Mouse (Mus musculus): Measurements from ENCODE around the gene Dusp12.

Gene Dusp12

DNA sequence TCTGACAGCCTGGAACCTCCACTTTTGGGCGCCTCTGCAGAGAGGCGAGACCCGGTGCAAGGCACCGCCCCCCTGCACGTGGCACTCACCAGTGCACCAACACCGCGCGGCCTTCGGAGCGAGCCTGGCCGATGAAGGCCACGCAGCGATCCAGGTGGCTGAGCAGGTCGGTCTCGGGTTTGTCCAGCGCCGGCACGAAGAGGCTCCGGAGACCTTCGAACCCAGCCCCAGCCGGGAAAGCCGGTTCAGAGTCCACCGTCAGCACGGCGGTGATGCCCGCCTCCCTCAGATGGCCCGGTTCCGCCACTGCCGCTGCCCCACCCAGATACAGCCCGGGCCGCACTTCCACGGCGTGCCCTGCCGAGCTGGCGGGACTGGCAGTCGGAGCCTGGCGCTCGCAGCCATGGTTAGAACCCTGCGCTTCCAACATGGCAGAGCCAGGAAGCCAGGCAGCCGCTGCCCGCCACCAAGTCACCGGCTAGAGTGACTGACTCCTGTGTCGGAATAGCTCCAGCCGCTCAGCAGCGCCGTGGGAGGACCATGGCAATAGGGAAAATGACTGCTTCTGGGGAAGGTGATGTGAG lies at the start of gene Dusp12, which contains the start of gene Gm26620:
Gene Dusp12, minus strand, starts transcription at position 563 of the 584 bp plus-strand sequence.
Gene Gm26620, plus strand, starts transcription at position 88 of the 584 bp plus-strand sequence.
- DNase-seq (ENCODE audit: low spot score) = peak; percentile 61

DNA sequence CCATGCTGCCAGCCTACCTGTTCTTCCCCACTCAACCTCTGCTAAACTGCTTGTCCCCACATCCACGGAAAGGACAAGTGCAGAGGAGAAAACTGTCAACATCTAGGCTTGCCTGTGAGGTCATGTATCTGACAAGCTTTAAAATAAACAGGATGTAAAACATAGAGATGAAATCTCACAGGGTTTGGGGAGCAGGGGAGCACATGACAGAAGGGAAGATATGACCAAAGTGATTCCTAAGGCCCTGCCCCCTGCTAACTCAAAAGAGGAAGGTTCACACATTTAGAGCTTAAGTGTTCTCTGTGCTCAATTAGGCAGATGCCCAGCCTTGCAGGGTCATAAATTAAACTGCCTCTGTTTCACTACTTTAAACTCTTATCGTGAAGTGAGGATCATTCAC lies 49.0 kb upstream of the Dusp12 start:
- no peak for DNase-seq (ENCODE audit: low spot score)

DNA sequence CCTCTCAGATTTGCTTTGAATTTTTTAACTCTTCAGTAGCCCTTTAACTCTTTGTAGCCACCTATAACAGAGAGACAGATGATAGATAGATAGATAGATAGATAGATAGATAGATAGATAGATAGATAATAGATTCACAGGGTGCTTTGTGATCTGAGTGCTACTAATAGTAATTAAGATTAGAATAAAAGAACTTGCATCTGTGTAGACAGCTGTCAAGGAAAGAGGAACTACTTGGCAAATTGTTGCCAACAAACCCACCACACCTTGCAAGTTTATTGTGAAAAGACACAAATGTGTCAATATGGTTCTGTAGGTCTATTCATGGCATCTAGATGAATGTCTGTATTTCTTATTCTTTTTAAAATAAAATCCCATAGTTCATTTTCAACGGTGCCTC lies 48.6 kb upstream of the Dusp12 start:
- DNase-seq (ENCODE audit: low spot score) = no peak

DNA sequence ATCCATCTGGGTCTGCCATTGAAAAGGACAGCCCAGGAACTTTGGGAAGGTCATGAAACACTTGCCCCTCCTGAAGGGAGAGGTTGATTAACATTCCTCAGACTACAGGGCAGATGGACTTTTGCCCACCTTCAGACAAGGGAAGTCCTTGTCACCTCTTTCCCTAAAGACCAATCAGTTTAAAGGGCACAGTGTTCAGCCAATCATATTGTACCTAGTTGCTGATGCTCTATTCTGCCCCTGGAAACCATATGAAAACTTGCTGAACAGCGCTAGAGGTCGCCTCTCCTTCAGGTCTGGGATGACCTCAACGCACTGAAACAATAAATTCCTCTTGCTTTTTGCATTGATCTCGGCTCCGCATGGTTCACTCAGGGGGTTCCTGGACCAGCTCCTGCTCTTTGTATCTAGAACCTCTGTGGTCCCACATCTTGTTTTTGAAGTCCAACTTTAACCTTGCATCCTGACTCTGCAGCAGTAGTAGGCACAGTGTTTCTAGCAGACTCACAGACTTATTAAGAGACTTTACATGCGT lies 48.1 kb upstream of the Dusp12 start:
- DNase-seq (ENCODE audit: low spot score) = no peak

DNA sequence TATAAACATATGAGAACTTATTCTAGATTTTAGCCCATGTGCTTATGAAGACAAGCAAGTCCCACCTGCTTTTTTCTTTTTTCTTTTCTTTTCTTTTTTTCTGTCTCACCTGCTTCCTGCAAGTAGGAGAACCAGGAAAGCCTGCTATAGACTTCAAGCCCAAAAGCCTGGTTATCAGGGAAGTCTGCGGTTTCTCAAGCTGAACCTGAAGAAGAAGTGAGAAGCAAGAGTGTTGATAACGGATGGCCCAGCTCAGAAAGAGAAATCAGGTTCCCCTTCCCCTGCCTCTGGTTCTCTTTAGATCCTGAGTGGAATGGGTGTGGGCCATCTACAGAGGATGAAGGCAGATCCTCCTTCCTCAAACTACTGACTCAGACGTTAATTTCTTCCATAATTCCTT lies 46.7 kb upstream of the Dusp12 start:
- no peak for DNase-seq (ENCODE audit: low spot score)

DNA sequence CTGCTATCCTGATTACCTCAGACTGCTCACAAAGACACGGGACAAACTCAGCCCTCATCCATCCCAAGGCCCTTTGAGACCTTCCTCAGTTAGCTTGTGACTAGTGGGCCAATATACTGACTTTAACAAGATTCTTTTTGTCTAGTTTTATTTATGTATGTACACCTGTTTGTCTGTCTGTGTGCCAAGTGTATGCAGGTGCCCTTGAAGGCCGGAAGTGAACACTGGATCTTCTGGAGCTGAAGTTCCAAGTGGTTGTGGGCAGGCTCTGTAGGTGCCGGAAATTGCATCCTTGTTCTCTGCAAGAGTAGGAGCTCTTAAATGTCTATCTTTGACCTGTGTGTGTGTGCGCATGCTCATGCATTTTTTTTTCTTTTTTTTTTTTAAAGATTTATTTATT lies 43.9 kb upstream of the Dusp12 start:
- no peak for DNase-seq (ENCODE audit: low spot score)

DNA sequence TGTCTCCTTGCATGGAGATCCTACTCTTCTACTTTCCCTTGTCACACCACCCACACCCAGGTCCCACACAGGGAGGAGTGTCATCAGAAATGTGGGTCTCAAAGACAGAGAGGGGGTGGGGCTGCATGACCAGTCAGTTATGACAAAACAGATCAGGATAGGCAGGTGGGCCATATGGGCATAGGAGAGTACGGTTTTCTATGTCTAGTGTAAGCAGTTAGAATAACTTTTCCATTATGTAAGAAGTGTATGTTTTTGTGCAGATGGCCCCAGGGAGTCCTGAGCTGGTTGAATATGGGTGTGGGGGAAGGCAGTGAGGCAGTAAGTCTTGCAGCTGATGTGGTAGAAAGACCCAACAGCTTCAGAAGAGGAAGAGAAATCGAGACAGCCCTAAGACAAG lies 43.1 kb upstream of the Dusp12 start:
- DNase-seq (ENCODE audit: low spot score) = no peak

DNA sequence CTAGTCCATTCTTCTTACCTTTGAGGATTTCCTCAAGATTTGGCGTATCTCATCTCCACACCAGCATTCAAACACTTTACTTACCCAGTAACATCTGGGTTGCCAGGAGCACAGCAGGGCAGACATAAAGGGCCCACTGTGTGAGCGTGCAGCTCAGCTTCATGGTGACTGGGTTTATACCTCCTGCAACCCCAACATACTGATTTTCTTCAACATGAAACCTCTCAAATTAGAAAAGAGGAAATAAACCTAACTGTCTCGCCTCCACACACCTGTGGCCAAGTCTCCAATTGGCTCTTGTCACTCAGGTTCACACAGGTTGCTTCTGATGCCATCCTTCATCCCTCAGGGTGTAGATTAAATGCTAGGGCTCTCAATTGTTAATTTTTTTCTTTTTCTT lies 42.0 kb upstream of the Dusp12 start, which contains the start of gene Fcrla:
Gene Fcrla, minus strand, starts transcription at position 206 of the 400 bp plus-strand sequence.
- no peak for DNase-seq (ENCODE audit: low spot score)

DNA sequence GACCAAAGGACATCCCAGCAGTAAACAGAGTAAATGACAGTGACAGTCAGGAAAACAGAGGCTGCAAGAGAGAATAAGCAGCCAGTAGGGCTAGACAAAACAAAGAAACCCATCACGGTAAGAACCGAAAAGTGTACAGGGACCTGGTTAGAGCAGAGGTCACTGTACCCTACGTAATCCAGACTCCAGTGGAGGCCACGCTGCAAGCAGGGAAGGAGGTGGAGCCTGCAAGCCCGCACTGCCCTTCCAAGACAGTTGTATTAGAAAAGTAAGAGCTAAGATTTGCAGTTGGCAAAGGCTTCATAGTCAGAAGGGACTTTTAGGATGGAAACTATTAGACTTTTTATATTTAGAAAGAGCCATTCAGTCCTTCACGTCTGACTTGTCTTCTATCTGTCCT lies 41.6 kb upstream of the Dusp12 start:
- DNase-seq (ENCODE audit: low spot score) = no peak

DNA sequence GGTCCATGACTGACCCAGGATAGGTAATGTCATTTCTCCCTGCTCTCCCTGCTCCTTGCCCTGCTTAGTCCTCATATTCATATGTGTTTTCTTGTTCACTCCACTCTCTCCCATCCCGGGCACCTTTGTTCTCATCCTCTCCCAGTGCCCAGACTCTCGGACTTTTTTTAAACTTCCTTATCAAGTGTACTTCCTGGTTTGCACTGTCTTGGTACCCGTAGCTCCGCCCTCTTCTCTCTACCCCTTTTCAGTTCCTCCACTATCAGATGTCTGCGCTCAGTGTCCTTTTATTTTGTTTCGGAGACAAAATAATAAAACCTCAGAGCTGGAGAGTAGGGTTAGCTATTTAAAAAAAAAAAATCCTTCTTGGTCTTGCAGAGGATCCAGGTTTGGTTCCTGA lies 39.1 kb upstream of the Dusp12 start:
- DNase-seq (ENCODE audit: low spot score) = no peak

DNA sequence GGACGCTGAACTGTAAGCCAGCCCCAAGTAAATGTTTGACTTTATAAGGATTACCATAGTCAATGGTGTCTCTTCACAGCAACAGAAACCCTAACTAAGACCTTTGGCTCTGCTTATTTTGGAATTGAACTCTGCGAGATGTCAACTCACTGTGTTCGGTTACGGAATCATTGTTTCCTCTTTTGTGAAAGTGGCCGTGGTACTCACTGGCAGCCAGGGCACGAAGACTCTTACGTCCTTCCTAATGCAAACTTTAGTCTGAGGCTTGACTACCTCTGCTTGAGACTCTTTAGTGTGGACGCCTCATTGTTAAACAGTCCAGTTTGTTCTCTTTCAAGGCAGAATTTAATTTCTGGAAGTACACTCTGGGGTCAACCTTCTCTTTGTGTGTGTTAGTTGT lies 34.0 kb upstream of the Dusp12 start:
- DNase-seq (ENCODE audit: low spot score) = no peak

DNA sequence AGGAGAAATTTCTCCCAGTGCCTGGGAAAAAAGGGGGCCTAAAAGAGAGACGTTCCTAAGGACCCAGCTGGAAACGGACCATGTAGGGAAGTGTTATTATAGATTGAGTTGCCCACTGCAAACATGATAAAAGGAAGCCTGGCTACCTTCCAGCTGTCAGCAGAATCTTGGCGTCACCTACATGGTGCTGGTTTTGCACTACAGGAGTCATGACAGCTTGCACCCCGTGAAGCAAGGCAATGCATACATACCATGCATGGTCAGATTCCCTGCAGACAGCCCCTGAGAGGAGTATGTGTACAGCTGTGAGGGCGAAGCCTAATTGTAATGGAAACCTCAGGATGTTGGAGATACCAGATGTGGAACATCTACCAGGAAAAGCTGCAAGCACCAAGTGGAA lies 30.3 kb upstream of the Dusp12 start:
- no peak for DNase-seq (ENCODE audit: low spot score)

DNA sequence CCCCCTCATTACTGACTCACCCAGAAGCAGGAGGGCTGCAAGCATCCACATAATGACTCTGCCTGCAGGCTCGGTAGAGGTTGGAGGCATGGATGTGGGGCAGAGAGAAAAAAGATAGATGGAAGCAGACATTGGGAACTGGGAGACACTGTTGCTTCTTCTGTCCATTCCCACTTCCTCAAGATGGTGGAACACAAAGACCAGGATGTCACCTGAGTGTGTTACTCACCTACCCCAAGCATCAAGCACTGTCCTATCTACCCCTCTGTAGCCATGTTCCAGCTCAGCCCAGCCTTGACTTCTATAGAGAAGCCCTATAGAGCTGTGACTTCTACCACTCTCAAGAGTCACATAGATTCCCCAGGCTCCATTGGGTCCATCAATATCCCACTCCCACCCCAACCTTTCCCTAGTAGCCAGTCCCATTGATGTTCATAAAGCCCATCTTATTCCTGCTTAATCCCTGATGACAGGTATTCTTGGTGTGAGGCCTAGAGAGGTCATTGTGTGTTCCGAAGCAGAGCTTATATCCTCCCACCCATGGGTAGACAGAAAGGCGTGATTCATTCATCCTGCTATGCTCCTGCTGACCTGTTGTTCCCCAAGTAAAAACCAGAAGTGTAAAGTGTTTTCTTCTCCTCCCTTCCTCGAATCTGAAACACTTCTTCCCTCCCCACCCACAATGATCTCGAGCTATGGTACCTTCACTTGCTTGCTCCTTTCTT lies 27.7 kb upstream of the Dusp12 start, which contains the start of gene Fcrlb:
Gene Fcrlb, minus strand, starts transcription at position 51 of the 725 bp plus-strand sequence.
- DNase-seq (ENCODE audit: low spot score) = no peak

DNA sequence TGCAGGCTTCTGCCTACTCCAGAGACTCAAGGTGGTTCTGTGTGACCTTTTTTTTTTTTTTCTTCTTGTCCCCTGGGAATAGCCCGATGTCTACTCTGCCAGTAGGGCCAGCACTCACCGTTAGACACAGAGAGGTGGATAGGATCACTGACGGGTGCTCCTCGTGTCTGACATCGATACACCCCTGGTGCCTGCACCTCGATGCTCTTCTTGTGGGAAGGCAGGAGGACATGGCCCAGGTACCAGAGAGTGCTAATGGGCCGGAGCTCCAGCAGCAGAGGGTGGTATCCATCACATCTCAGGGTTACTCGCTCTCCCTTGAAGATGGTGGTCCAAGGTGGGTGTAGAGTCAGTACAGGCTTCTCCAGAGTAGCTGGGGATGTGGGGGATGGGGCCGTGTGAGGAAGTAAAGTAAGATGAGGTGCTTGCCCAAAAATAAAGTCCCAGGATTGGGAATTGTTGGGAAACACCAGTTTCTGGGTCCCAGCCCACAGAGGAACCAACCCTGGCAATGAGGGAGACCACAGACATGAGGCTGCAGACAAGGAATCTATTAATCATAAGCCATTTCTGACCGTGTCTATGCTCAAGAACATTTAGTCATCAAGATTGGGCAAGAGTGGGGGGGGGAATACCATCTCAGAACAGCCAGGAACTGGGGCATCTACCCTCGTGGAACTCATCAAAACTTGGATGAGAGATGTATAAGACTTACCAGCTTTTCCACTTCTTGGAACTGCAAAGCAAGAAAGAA lies 26.7 kb upstream of the Dusp12 start:
- no peak for DNase-seq (ENCODE audit: low spot score)

DNA sequence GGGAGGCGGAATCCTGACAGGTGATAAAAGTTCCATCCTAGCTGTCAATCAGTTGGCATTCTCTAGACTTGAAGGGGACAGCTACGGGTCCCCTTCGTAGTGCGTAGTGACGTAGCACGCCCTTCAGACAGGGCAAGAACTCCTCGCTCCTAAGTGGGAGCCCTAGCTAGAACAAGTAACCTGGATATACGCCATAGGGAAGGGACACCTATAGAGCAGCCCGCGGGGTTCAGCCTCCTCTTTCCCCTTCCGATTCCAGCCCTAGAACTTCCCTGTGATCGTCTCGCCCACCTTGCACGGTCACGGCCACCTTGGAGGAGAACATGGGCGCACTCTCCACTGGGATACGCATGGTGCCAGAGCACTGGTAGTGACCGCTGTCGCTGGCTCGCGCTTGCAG lies 23.0 kb upstream of the Dusp12 start:
- DNase-seq (ENCODE audit: low spot score) = no peak

DNA sequence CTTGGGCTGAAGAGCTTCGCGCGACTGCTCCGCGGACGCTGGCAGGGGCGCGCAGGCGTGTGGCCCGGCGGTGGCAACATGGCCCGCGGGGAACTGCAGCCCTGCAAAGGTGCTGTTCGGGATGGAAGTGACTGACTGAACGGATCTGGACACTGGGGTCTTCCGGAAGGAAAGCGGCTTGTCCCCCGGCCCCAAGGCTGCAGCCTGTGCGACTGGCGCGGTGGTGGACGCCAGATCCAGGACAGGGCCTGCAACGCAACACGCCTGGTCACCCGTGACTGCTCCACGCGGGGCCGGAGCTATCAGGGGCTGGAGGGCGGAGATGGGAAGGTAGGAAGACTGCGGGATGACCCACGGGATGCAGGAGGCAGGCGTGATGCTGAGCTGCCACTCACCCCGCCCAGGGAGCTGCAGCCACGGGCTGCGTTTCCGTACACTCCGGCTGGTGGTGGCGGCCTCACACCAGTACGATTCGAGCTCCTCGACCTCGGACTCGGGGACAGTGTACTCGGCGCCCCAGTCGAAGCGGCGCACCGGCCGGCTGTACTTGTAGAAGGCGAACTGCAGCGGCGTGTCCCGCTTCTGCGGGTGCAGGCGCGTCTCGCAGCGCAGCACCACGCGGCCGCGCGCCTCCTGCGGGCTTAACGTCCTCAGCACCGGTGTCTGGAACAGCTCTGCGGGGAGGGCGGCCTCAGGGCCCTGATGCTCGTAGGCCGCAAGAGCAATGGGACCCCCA lies 22.3 kb upstream of the Dusp12 start:
- no peak for DNase-seq (ENCODE audit: low spot score)

DNA sequence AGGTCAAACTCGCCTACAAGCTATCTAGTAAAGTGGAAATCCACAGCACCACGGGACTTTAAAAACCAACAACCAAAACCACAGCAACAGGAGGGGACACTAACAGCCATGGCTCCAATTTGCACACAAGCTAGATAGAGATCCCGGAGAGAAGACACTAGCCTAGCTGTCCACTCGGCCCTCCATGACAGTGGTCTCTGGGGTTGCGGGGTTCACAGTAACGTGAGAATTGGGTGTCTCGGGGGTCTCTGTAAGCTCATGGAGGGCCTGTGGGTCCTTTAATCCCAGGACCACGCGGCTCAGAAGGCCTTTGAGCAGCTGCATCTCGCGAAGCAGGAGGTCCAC lies 21.7 kb upstream of the Dusp12 start:
- DNase-seq (ENCODE audit: low spot score) = no peak

DNA sequence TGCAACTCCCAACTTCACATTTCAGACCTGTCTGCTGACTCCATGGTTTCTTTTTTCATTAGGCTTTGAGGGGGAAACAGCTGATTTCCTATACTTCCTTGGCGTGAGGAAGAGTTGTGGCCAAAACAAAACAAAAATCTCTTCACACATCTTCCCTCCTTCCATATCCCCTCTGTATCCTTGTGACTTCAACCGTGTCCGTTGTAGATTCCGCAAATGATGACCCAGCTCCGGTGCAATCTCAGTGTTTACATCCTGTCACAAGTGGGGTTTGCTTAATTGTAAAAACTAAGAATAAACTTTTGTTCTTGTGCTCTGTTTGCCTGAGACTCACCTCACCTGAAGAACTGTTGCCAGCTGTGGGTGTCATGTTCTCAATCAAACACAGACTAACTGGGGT lies 18.1 kb upstream of the Dusp12 start:
- DNase-seq (ENCODE audit: low spot score) = no peak

DNA sequence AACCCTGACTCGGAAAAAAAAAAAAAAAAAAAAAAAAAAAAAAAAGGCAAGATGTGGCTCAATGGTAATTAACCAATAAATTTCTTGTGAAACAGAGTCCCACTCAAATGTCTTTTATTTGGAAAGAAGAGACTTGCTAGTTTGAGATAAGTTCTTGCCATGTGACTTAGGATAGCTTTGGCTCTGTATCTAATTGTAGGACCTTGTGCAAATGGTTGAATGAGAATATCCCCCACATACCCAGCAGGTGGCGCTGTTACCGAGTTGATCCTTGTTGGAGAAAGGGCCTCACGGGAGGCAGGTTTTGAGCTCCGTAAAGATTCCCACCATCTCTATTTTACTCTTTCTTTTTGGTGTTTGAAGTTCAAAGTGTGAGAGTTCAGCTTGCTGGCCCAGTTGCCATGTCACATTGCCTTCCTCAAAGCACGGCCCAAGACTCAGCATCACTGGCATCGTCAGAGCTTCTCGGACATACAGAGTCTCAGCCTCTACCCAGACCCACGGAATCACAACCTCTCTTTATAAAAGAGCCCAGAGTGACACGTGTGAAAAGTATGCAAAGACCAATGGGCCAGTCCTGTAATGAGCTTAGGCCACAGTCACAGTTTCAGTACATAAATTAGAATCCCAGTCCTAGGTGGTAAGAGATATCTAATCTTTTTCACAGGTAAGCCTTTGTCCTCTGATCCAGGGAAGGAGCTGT lies 16.3 kb upstream of the Dusp12 start:
- DNase-seq (ENCODE audit: low spot score) = peak; percentile 77

DNA sequence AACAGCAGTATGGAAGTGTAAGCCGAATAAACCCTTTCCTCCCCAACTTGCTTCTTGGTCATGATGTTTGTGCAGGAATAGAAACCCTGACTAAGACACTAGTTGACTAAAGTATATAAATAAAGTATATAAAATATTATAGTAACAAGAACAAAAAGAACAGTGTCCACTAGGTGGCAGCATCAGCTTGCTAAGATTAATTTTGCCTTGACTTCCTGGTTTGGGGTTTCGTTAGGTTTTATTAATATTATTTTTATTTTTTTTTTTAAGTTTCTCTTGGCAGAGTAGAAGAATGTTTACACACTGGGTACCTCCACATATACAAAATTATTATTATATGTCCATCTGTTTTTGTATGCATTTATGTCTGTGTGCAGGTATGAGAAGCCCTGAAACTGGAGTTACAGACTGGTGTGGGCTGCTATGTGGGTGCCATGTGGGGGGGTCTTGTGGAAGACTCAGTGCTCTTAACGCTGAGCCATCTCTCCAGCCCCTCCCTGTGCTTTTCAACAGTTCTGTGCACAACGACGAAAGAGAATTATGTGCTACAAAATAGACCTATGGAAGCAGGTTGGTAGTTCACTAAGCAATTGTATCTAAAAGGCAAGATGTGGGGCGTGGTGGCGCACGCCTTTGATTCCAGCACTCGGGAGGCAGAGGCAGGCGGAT lies 15.6 kb upstream of the Dusp12 start:
- DNase-seq (ENCODE audit: low spot score) = no peak
